Mouse (Mus musculus): ENCODE measurements around the gene Fam71f2. TPM values are rescaled to one million over a fixed set of nuclear protein-coding genes. Genes with fewer than 3 reads are reported as not detected.

The Fam71f2 gene
- polyA plus RNA-seq, 1 experiment: not detected

DNA sequence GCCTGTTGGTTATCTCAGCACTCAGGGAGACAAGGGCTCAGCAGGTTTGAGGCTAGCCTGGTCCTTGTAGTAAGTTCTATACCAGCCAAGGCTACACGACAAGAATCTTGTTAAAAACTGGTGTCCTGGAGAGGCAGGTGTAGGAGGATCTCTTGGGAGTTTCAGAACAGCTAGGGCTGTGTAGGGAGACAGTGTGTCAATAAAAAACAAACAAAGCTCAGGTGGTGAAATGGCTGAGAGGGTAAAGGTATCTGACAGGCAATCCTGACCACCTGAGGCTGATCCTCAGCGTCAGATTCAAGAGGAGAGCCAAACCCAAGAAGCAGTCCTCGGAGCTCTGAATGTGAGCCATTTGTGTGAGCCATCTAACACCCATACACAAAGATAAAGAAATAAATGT lies 33.2 kb upstream of the Fam71f2 start:
- H3K27ac ChIP-seq (ENCODE audit: insufficient read depth, low read depth, low read length): peak overlapping the region; percentile 12; the same call in 1 of the 2 replicates
- no peak overlapping the region for H3K4me3 ChIP-seq (ENCODE audit: insufficient read depth, low read length)
- TF ChIP-seq CTCF (IDR thresholded peaks at IDR 0.05; ENCODE audit: low read depth, low read length): no peak
- no peak for TF ChIP-seq POLR2A (IDR thresholded peaks at IDR 0.05; ENCODE audit: borderline replicate concordance, low read depth, low read length)
- peaks cover 33% of the 10 kb centered on the region for H3K4me1 ChIP-seq (ENCODE audit: control insufficient read depth, insufficient read depth, low read length)

DNA sequence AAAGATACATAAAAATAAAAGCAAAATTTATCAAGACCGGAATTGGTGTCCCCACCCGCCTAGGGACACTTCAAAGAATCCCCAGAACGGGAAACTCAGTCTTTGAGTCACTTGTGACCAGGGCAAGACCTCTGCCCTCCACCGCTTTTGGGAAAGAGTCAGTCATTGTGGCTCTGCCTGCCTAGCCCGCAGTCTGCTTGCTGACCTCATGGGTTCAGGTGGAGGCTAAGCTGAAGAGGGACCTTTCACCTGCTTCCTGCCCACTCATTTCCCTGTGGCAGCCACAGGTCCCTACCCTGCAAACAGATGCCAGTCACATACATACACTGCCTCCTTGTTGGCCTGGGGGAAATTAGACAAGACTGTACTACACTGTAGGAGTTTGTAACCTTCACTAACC lies 32.8 kb upstream of the Fam71f2 start:
- TF ChIP-seq CTCF (IDR thresholded peaks at IDR 0.05; ENCODE audit: low read depth, low read length) (no peak), POLR2A (IDR thresholded peaks at IDR 0.05; ENCODE audit: borderline replicate concordance, low read depth, low read length) (no peak)
- Histone ChIP-seq H3K4me1 (ENCODE audit: control insufficient read depth, insufficient read depth, low read length) (peaks cover 33% of the 10 kb centered on the region), H3K27ac (ENCODE audit: insufficient read depth, low read depth, low read length) (no peak overlapping the region), H3K4me3 (ENCODE audit: insufficient read depth, low read length) (no peak overlapping the region)

DNA sequence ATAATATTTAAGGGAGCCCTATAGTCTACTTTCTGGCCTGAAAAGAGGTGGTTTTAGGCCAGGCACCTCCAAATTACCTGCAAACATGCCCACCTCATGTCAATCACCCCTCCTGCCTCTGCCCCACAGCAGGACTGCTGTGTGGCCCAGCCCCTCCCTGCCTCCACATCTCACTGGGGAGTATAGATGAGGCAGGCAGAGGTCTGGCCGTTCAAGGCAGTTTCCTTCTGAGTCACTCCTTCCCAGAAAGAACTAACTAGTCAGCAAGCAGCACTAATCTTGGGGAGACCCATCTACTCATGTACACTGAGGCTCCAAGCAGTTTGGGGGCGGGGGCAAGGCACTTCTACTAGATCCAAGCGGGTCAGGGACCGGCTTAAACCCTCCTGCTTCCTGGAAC lies 32.3 kb upstream of the Fam71f2 start:
- Histone ChIP-seq H3K4me1 (ENCODE audit: control insufficient read depth, insufficient read depth, low read length) (peaks cover 33% of the 10 kb centered on the region), H3K27ac (ENCODE audit: insufficient read depth, low read depth, low read length) (no peak overlapping the region), H3K4me3 (ENCODE audit: insufficient read depth, low read length) (no peak overlapping the region)
- TF ChIP-seq CTCF (IDR thresholded peaks at IDR 0.05; ENCODE audit: low read depth, low read length) (no peak), POLR2A (IDR thresholded peaks at IDR 0.05; ENCODE audit: borderline replicate concordance, low read depth, low read length) (no peak)

DNA sequence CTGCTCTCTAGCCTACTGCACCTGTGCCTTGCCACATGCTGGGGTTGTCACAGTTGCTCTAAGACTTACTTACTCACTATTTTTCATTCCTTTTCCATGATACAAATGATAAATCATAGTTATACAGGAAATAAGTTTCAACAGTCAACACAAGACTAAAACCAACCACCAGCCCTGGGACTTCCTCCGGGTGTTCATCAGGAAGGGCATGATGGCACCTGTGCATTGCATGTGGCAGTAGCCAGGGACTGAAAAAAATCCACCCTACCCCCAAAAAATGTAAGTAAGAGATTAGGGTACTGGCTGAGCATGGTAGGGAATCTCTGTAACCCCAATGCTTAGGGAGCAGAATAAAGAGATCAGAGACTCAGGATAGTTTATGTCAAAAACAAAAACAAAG lies 20.0 kb upstream of the Fam71f2 start:
- Histone ChIP-seq H3K27ac (ENCODE audit: insufficient read depth, low read depth, low read length) (no peak overlapping the region), H3K4me3 (ENCODE audit: insufficient read depth, low read length) (no peak overlapping the region), H3K4me1 (ENCODE audit: control insufficient read depth, insufficient read depth, low read length) (no peaks in the 10 kb centered on the region)
- TF ChIP-seq POLR2A (IDR thresholded peaks at IDR 0.05; ENCODE audit: borderline replicate concordance, low read depth, low read length) (no peak), CTCF (IDR thresholded peaks at IDR 0.05; ENCODE audit: low read depth, low read length) (no peak)

DNA sequence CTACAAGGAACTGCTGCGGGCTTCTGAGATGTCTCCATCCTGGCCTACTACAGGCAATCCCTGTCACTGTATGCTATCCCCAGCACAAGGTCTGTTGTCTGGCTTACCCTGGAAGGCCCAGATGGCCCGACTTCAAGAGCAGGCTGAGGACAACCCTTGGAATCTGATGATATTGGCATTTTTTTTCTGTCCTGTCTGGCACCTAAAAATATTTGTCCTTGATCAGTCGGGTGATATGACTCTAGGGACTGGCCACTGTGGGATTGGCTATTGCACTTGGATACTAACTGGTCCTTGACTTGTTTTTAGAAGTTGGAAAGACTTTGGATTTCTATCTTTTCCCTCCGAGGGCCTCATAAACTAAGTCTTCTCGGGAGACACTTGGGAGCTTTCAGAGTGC lies 17.6 kb upstream of the Fam71f2 start:
- no peak overlapping the region for H3K4me3 ChIP-seq (ENCODE audit: insufficient read depth, low read length)
- no peaks in the 10 kb centered on the region for H3K4me1 ChIP-seq (ENCODE audit: control insufficient read depth, insufficient read depth, low read length)
- TF ChIP-seq POLR2A (IDR thresholded peaks at IDR 0.05; ENCODE audit: borderline replicate concordance, low read depth, low read length): no peak
- no peak for TF ChIP-seq CTCF (IDR thresholded peaks at IDR 0.05; ENCODE audit: low read depth, low read length)
- no peak overlapping the region for H3K27ac ChIP-seq (ENCODE audit: insufficient read depth, low read depth, low read length)

DNA sequence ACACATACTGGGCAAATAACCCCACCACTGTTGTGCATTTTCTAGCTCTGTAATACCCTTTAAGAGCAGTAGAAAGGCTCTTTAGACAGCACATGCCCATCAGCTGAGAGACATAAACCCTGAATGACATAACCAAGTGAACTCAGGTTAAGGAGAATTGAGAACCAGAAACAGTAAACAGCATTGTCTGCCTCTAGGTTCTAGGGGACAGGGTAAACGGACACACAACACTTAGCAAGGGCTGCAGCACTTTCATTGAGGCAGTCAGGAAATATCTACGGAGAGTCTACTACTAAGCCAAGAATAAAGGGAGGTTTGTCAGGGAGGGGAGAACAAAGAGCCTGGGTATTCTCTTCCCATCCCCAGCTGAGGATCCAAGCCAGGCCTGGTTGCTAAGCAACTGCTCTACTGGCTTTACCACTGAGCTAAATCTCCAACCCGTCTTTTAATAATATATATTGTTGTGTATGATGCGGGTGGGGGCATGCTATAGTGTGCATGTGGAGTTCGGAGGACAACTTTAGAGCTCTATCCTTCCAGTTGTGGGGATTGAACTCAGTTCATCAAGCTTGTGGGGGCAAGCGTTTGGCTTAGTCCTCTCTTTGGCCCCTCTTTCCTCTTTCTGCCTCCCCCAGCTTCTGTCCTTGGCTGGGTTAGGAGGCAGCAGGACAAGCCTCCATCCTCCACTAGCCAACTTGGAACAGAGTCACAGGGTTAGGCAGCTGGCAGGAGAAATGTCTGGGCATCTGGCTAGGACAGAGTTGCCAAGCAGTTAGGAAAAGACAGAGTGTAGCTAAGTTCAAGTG lies 15.5 kb upstream of the Fam71f2 start:
- Histone ChIP-seq H3K27ac (ENCODE audit: insufficient read depth, low read depth, low read length) (no peak overlapping the region), H3K4me3 (ENCODE audit: insufficient read depth, low read length) (no peak overlapping the region), H3K4me1 (ENCODE audit: control insufficient read depth, insufficient read depth, low read length) (no peaks in the 10 kb centered on the region)
- no peak for TF ChIP-seq POLR2A (IDR thresholded peaks at IDR 0.05; ENCODE audit: borderline replicate concordance, low read depth, low read length)
- no peak for TF ChIP-seq CTCF (IDR thresholded peaks at IDR 0.05; ENCODE audit: low read depth, low read length)

DNA sequence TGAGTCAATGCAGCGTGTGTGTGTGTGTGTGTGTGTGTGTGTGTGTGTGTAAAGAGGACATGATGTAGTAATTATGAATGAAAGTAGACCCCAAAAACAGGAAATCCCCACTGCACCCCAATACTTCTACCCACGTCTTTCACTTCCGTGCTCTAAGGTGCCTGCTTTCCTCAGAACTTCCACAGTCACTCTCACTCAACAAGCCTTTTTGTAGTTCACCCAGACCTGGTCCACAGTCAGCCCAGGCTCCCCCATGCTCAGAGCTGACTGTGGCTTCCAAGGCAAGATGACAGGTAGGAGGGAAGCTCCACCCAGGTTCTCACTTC lies 15.0 kb upstream of the Fam71f2 start:
- Histone ChIP-seq H3K27ac (ENCODE audit: insufficient read depth, low read depth, low read length) (no peak overlapping the region), H3K4me1 (ENCODE audit: control insufficient read depth, insufficient read depth, low read length) (no peaks in the 10 kb centered on the region), H3K4me3 (ENCODE audit: insufficient read depth, low read length) (no peak overlapping the region)
- TF ChIP-seq POLR2A (IDR thresholded peaks at IDR 0.05; ENCODE audit: borderline replicate concordance, low read depth, low read length): no peak
- TF ChIP-seq CTCF (IDR thresholded peaks at IDR 0.05; ENCODE audit: low read depth, low read length): no peak

DNA sequence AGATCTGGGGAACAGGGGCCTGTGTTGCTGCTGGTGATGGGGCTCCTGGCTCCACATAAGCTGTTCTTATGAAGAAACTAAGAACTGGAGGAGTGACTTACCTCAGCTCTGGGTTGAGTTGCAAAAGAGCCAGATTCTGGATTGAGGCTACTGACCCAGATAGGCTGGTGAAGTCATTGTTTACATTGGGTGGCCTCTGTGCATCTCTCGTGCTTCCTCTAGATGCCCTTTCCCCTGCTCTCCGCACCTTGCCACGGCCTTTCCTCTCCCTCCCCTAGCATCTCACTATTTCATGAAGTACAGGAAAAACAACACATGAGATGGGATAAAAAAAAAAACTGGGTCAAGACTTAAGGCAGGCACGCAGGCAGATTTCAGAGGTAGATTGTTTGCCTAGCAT lies 12.5 kb upstream of the Fam71f2 start:
- Histone ChIP-seq H3K27ac (ENCODE audit: insufficient read depth, low read depth, low read length) (no peak overlapping the region), H3K4me3 (ENCODE audit: insufficient read depth, low read length) (no peak overlapping the region), H3K4me1 (ENCODE audit: control insufficient read depth, insufficient read depth, low read length) (peaks cover 6% of the 10 kb centered on the region)
- no peak for TF ChIP-seq CTCF (IDR thresholded peaks at IDR 0.05; ENCODE audit: low read depth, low read length)
- TF ChIP-seq POLR2A (IDR thresholded peaks at IDR 0.05; ENCODE audit: borderline replicate concordance, low read depth, low read length): no peak

DNA sequence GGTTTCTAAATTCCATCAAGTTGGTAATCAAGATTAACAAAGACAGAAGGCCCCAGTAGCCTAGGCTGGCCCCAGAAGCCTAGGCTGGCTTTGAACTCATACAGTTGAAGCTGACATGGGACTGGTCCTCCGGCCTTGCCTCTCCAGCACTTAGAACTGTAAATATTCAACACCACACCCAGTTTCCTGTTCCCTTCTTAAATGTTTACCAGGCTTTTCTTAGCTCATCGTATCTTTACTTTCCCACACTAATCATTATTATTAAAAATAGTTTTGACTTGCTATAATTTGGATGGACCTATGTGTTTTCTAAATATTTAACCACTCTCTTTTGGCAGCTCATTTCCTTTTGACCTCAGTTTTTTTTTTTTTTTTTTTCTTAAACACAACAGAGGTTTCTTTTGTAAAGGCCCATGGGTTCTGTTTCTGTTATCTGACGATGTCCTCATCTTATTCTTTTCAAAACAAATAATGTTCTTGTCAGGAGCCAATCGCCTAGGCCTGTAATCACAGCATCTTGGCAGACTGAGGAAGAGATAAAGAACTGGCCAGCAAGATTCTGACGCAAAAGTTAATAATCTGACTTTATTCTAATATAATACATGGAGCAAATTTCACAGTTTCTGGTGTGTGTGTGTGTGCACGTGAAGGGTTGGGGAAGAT lies 10.3 kb upstream of the Fam71f2 start:
- H3K27ac ChIP-seq (ENCODE audit: insufficient read depth, low read depth, low read length): no peak overlapping the region
- no peak for TF ChIP-seq POLR2A (IDR thresholded peaks at IDR 0.05; ENCODE audit: borderline replicate concordance, low read depth, low read length)
- no peak for TF ChIP-seq CTCF (IDR thresholded peaks at IDR 0.05; ENCODE audit: low read depth, low read length)
- peaks cover 10% of the 10 kb centered on the region for H3K4me1 ChIP-seq (ENCODE audit: control insufficient read depth, insufficient read depth, low read length)
- no peak overlapping the region for H3K4me3 ChIP-seq (ENCODE audit: insufficient read depth, low read length)

DNA sequence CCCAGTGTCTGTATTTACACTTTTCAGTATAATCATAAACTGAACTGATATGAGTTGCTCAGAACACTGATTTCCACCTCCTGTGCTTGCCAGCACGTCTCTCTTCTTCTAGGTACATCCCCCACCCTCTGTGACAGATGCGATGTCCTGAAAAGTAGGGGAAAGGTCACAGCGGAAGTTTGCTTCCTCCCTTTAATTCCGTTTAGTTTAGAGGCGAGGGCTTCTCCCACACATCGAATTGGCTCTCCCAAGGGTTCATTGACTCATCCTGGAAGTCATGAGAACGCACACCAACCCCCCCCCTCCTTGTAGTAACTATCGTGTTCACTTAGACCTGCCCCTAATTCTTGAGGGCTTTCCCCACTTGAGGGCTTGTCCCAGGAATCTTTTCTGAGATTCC lies 8.4 kb upstream of the Fam71f2 start:
- peak overlapping the region; percentile 9; the same call in 1 of the 2 replicates for H3K4me3 ChIP-seq (ENCODE audit: insufficient read depth, low read length)
- peaks cover 12% of the 10 kb centered on the region for H3K4me1 ChIP-seq (ENCODE audit: control insufficient read depth, insufficient read depth, low read length)
- no peak overlapping the region for H3K27ac ChIP-seq (ENCODE audit: insufficient read depth, low read depth, low read length)
- TF ChIP-seq POLR2A (IDR thresholded peaks at IDR 0.05; ENCODE audit: borderline replicate concordance, low read depth, low read length) (no peak), CTCF (IDR thresholded peaks at IDR 0.05; ENCODE audit: low read depth, low read length) (no peak)
